Mouse (Mus musculus): ENCODE measurements around the gene Akirin1. TPM values are rescaled to one million over a fixed set of nuclear protein-coding genes. Genes with fewer than 3 reads are reported as not detected.

Gene Akirin1
- total and polyA plus RNA-seq, 3 experiments, result 61.8 to 179 (median 67.6) TPM

DNA sequence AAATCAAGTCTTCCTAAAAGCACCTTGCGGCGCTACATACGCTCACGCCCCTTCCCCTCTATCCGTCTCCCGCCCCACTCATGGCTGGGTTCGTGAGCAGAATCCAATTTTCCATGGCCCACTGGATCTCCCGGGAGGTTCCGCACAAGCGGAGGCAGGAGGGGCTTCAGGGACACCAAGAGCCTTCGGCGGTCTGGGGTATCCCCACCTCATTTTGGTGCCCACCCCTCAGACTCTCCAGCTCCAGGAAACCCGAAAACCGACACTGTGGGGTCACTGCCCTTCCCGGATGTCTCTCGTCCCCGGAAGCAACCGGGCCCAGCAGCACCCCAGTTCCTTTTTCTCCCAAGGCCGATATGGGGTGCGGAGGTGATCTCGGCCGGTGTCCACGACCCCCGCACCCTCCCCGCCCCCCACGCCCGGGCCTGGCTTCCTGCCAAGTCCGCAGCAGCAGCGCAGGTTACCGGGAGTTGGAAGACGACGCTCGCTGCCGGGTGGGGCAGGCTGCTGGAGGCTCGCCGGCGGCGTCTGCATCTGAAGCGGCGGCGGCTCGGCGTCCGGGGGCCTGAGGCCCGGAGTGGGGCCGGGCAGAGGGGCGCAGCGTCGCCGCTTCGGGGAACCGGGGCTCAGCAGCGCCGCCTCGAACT is 538 bp downstream of the Akirin1 start:
- peaks cover 14% of the 10 kb centered on the region for H3K27me3 ChIP-seq (ENCODE audit: insufficient read depth, low read length)
- no peaks in the 10 kb centered on the region for H3K9me3 ChIP-seq (replicated peaks)
- no peak for TF ChIP-seq POLR2AphosphoS5 (IDR thresholded peaks at IDR 0.05; ENCODE audit: insufficient replicate concordance, low read depth, low read length)
- TF ChIP-seq TAL1 (conservative IDR thresholded peaks at IDR 0.05; ENCODE audit: low read depth, low read length), result no peak
- TF ChIP-seq GATA2 (IDR thresholded peaks at IDR 0.05; ENCODE audit: borderline replicate concordance, low read depth, low read length), result no peak
- no peak for TF ChIP-seq GATA1 (IDR thresholded peaks at IDR 0.05; ENCODE audit: borderline replicate concordance, low read length)
- TF ChIP-seq CTCF (IDR thresholded peaks at IDR 0.05; ENCODE audit: low read depth, low read length), result no peak
- H3K4me1 ChIP-seq (ENCODE audit: insufficient read depth, low read depth, low read length), result peaks cover 40% of the 10 kb centered on the region
- H3K36me3 ChIP-seq (replicated peaks), result peaks cover 30% of the 10 kb centered on the region
- H3K4me3 ChIP-seq (ENCODE audit: low read depth, low read length), result peak overlapping the region; percentile 87
- DNase-seq (ENCODE audit: low spot score), result peak; percentile 42
- no peak for ATAC-seq (ENCODE audit: extremely low read depth, insufficient number of reproducible peaks, low FRiP score, poor library complexity, severe bottlenecking)

DNA sequence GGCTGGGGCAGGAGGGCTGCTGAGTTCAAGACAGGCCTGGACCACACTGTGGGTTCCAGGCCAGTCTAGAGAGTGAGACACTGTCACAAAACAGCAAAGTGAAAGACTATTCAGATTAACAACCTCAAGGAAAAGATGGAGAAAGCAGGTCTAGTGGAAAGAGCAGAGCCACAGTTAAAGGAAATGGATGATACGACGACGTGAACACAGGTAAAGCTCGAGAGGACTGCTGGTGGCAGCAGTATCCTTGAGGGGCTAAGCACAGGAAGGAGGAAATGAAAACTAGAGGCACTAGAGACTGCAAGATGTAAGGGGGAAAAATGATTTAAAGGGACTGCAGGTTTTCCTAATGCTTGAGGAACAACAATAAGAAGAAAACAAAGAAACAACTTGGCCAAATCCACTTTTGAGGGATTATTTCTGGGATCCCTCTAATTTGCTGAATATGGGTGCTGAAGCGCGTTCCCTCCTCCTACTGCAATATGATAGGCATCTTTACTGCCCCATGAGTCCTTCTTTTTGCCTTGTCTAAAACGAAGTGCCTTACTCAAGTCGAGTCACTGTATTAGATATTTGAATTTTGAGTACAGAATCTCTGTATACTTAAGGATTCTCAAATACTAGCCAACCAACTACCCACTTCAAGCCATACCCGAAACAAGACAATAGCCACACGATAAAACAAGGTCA is 1.3 kb downstream of the Akirin1 start:
- ATAC-seq (ENCODE audit: extremely low read depth, insufficient number of reproducible peaks, low FRiP score, poor library complexity, severe bottlenecking), result no peak
- Histone ChIP-seq H3K36me3 (replicated peaks) (peaks cover 36% of the 10 kb centered on the region), H3K9me3 (replicated peaks) (no peaks in the 10 kb centered on the region), H3K27me3 (ENCODE audit: insufficient read depth, low read length) (peaks cover 10% of the 10 kb centered on the region), H3K4me3 (ENCODE audit: low read depth, low read length) (peak overlapping the region; percentile 87), H3K4me1 (ENCODE audit: insufficient read depth, low read depth, low read length) (peaks cover 42% of the 10 kb centered on the region)
- no peak for TF ChIP-seq TAL1 (conservative IDR thresholded peaks at IDR 0.05; ENCODE audit: low read depth, low read length)
- no peak for TF ChIP-seq GATA2 (IDR thresholded peaks at IDR 0.05; ENCODE audit: borderline replicate concordance, low read depth, low read length)
- TF ChIP-seq POLR2AphosphoS5 (IDR thresholded peaks at IDR 0.05; ENCODE audit: insufficient replicate concordance, low read depth, low read length), result no peak
- DNase-seq (ENCODE audit: low spot score), result peak; percentile 6

DNA sequence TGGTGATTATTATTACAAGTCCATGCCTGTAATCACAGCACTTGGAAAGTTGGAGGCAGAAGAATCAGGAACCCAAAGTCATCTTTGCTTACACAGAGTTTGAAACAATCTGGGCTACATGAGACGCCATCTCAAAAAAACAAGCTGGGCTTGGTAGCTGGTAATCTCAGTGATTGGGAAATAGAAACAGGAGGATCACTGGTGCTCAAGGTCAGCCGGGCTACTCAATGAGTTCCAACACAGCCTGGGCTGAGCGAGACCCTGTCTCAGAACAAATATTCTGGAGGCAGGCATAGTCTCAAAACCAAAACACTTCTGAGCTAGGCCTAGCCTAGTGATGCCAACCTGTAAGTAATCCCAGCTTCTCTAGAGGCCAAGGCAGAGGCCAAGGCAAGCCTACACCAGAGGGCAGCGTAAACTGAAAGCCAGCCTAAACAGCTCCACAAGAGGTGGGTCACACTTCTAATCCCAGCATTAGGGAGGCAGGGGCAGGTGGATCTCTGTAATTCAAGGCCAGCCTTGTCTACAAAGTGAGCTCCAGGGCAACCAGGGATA is 4.8 kb downstream of the Akirin1 start:
- peaks cover 35% of the 10 kb centered on the region for H3K4me1 ChIP-seq (ENCODE audit: insufficient read depth, low read depth, low read length)
- H3K4me3 ChIP-seq (ENCODE audit: low read depth, low read length), result no peak overlapping the region
- H3K27me3 ChIP-seq (ENCODE audit: insufficient read depth, low read length), result no peaks in the 10 kb centered on the region
- TF ChIP-seq POLR2AphosphoS5 (IDR thresholded peaks at IDR 0.05; ENCODE audit: insufficient replicate concordance, low read depth, low read length) (no peak), GATA1 (IDR thresholded peaks at IDR 0.05; ENCODE audit: borderline replicate concordance, low read length) (no peak), TAL1 (conservative IDR thresholded peaks at IDR 0.05; ENCODE audit: low read depth, low read length) (no peak), CTCF (IDR thresholded peaks at IDR 0.05; ENCODE audit: low read depth, low read length) (no peak), GATA2 (IDR thresholded peaks at IDR 0.05; ENCODE audit: borderline replicate concordance, low read depth, low read length) (no peak)
- ATAC-seq (ENCODE audit: extremely low read depth, insufficient number of reproducible peaks, low FRiP score, poor library complexity, severe bottlenecking) (no peak), DNase-seq (ENCODE audit: low spot score) (no peak)
- H3K36me3 ChIP-seq (replicated peaks), result peaks cover 68% of the 10 kb centered on the region
- no peaks in the 10 kb centered on the region for H3K9me3 ChIP-seq (replicated peaks)

DNA sequence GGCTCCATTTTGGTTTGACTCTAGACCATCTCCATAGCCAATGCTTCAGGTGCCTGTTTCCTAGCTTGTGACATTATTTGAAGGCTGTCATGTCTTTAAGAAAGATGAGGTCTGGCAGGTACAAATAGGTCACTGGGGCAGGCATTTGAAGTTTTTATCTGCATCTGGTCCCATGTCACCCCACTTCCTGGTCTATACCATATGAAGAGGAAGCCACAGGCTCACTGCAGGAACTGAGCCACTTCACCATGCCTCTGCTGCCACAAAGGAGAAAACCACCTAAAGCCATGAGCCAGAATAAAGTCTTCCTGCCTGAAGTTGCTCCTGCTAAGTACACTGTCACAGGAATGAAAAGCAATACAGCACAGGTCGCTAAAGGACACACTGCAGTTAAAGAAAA is 7.3 kb downstream of the Akirin1 start:
- H3K36me3 ChIP-seq (replicated peaks), result peaks cover 88% of the 10 kb centered on the region
- no peak for DNase-seq (ENCODE audit: low spot score)

GRCm38 (mm10) chr4:123738708-123739107 is 11.4 kb downstream of the Akirin1 start:
- H3K27me3 ChIP-seq (ENCODE audit: insufficient read depth, low read length), result no peaks in the 10 kb centered on the region
- ATAC-seq (ENCODE audit: extremely low read depth, insufficient number of reproducible peaks, low FRiP score, poor library complexity, severe bottlenecking) (no peak), DNase-seq (ENCODE audit: low spot score) (no peak)
- H3K36me3 ChIP-seq (replicated peaks), result peaks cover 79% of the 10 kb centered on the region
- H3K9me3 ChIP-seq (replicated peaks), result no peaks in the 10 kb centered on the region
- H3K4me3 ChIP-seq (ENCODE audit: low read depth, low read length), result no peak overlapping the region
- H3K4me1 ChIP-seq (ENCODE audit: insufficient read depth, low read depth, low read length), result peaks cover 10% of the 10 kb centered on the region; the same call in 1 of the 2 replicates
- TF ChIP-seq GATA2 (IDR thresholded peaks at IDR 0.05; ENCODE audit: borderline replicate concordance, low read depth, low read length) (no peak), CTCF (IDR thresholded peaks at IDR 0.05; ENCODE audit: low read depth, low read length) (no peak), GATA1 (IDR thresholded peaks at IDR 0.05; ENCODE audit: borderline replicate concordance, low read length) (no peak), TAL1 (conservative IDR thresholded peaks at IDR 0.05; ENCODE audit: low read depth, low read length) (no peak), POLR2AphosphoS5 (IDR thresholded peaks at IDR 0.05; ENCODE audit: insufficient replicate concordance, low read depth, low read length) (no peak)

More for the DNA sequence above, 7.3 kb downstream of the Akirin1 start:
- no peak for TF ChIP-seq POLR2AphosphoS5 (IDR thresholded peaks at IDR 0.05; ENCODE audit: insufficient replicate concordance, low read depth, low read length)
- no peak for TF ChIP-seq GATA1 (IDR thresholded peaks at IDR 0.05; ENCODE audit: borderline replicate concordance, low read length)
- TF ChIP-seq CTCF (IDR thresholded peaks at IDR 0.05; ENCODE audit: low read depth, low read length), result no peak
- TF ChIP-seq GATA2 (IDR thresholded peaks at IDR 0.05; ENCODE audit: borderline replicate concordance, low read depth, low read length), result no peak
- no peak for TF ChIP-seq TAL1 (conservative IDR thresholded peaks at IDR 0.05; ENCODE audit: low read depth, low read length)
- Histone ChIP-seq H3K4me3 (ENCODE audit: low read depth, low read length) (no peak overlapping the region), H3K9me3 (replicated peaks) (no peaks in the 10 kb centered on the region), H3K4me1 (ENCODE audit: insufficient read depth, low read depth, low read length) (peaks cover 21% of the 10 kb centered on the region; the same call in 1 of the 2 replicates), H3K27me3 (ENCODE audit: insufficient read depth, low read length) (no peaks in the 10 kb centered on the region)
- ATAC-seq (ENCODE audit: extremely low read depth, insufficient number of reproducible peaks, low FRiP score, poor library complexity, severe bottlenecking), result no peak

DNA sequence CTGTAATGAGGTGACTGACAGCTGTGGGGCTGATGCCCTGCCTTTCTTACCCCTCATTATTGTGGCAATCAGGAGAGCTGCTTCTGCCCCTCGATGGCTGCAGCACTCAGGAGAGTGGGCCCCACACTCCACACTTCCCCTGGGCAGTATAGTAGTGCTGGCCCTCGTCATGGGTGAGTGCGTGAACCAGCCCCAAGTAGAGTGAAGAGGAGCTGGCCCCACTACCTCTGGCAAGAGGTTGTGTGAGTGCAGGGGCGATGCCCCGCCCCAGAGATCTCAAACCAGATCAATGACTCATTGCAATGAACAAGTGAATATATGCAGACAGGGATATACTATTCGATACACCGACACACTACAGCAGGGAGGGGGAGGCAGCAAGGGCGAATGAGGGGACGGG is 16.6 kb downstream of the Akirin1 start:
- TF ChIP-seq POLR2AphosphoS5 (IDR thresholded peaks at IDR 0.05; ENCODE audit: insufficient replicate concordance, low read depth, low read length), result no peak
- TF ChIP-seq CTCF (IDR thresholded peaks at IDR 0.05; ENCODE audit: low read depth, low read length), result no peak
- no peak for TF ChIP-seq TAL1 (conservative IDR thresholded peaks at IDR 0.05; ENCODE audit: low read depth, low read length)
- TF ChIP-seq GATA1 (IDR thresholded peaks at IDR 0.05; ENCODE audit: borderline replicate concordance, low read length), result no peak
- no peak for TF ChIP-seq GATA2 (IDR thresholded peaks at IDR 0.05; ENCODE audit: borderline replicate concordance, low read depth, low read length)
- DNase-seq (ENCODE audit: low spot score) (no peak), ATAC-seq (ENCODE audit: extremely low read depth, insufficient number of reproducible peaks, low FRiP score, poor library complexity, severe bottlenecking) (peak; percentile 8; the same call in 1 of the 2 replicates)
- Histone ChIP-seq H3K27me3 (ENCODE audit: insufficient read depth, low read length) (no peaks in the 10 kb centered on the region), H3K36me3 (replicated peaks) (peaks cover 61% of the 10 kb centered on the region), H3K4me1 (ENCODE audit: insufficient read depth, low read depth, low read length) (peaks cover 9% of the 10 kb centered on the region), H3K4me3 (ENCODE audit: low read depth, low read length) (no peak overlapping the region), H3K9me3 (replicated peaks) (no peaks in the 10 kb centered on the region)

All from G1E (cell line).